Mouse (Mus musculus) v-Abl transformed pro-B cells (cell line): ENCODE data around the gene Gm16181.

Source experiments
- in situ Hi-C, 2 experiments: fragments of 400-800 bp; cut with MboI; formaldehyde crosslinking; loops; one replicate each; pipeline ENCODE4 v1.15.1; 2025; ENCODE audit not compliant: unreplicated experiment in 2 of 2

Gene Gm16181

DNA sequence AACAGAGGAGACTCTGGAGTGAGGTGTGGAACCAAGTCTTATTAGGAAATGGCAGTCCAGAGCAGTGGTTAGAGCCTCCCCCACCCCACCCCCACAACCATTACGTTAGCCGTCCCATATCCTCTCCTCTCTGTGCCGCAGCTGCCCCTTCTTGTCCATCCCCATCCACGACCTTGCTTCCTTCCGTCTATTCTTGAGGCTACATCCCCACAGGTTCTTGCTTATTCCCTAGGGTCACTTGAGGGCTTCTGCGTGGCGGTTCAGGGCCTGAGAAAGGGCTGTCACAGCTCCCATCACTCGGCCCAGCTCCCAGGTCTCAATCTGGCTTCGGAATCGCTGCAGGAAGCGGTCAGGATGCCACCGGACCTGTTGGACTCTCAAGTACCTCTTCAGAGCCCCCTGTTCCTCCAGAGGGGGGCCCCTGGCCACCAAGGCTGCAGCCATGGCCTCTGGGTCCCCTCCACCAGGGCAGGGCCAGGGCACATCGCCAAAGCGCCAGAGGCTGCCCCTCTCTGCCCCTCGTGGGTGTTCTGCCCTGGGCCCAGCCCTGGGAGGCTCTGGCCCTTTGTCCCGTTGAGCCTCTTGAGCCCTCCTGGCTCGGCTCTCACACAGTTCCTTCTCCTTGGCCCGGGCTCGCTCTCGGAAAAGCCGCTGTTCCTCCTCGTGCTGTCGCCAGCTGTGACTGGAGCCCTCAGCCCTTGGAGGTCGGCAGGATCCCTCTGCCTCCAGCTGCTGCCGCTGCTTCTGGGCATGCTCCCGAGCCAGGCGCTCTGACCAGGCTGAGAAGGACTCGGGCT, at the start of gene Gm16181:
Gene Gm16181 (plus strand): TSS at position 679 of the 797 bp plus-strand sequence.
- in situ Hi-C loops: no loop called here

DNA sequence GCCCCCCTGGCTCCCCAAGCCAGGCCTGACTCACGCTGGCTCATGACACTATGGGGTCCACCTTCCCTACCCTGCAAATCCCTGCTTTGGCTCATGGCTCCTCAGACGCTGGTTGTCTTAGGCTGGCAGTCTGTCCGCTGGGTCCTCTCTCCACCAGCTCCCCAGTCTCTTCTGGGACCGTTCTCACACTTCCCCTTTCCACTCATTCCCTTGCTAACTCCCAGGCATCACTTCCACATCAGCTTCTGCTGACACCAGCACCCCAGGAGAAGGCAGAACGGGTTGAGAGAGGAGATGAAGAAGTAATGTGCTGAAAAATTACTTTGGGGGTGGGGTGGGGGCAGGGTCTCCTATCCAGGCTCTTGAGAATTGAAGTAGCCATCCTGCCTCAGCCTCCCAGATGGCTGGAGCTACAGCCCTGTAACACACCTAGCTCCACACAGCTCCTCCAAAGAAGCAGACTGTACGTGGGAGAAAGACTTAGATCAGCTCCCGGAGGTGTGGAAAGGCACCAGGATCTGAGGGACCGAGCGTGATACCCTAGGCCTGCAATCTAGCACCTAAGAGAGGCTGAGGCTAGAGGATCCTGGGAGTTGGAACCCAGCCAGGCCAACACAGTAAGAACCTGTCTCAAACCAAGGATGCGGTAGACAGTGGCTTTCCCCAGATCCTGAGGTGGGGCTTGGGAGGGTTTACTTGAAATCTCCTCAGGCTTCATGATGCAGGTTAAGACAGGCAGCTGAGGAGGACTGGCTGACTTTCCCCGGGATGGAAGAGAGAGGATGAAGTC, 48.0 kb upstream of the Gm16181 start:
- in situ Hi-C loops: no loop called here

DNA sequence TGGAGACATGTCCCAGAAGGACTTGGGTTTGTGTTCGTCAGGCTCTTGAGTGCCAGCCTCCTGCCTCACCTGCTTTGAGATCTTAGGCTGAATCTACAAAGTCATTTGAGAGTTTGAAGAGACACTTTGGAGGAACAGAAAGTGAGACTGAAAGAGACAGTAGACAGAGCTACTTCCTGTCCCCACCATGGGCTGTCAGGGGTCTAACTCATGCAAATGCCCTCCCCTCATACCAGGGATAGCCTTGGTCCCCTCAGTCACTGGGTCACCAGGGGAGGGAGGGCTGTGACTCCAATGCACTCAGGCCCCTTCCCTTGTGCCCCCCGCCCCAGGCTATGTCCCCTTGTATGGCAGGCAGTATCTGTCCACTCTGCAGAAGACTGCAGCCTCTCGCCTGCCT, 47.3 kb upstream of the Gm16181 start:
- in situ Hi-C loops: no loop called here

DNA sequence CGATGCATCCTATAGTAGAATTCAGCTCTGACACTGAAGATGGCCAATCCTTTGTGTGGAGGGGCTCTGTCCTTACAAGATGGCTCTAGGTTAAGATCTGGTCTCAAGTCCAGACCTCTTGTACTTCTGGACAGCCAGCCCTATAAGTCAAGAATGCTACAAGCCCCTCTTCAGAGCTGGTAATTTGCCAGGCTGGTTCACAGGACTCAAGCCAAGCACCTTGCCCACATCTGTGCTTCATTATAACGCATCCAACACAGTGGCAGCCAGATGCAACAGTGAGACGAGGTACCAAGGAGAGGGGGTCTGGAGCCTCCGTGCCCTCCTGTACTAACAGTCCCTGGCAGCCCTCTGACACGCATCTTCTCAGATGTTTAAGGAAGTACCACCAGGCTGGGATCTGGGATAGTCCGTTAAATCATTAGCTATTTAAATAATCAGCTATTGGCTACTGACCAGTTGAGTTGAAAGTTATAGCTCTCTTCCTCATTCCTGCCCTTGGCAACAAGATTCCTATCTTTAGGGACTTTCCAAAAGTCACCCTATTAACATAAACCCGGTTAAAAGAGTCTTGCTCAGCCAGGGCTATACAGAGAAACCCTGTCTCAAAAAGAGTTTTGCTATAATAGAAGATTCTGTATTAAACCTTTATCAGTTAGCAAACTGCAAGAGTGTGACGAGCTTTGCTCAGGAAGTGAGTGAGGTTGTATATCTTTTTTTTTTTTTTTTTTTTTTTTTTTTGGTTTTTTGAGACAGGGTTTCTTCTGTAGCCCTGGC, 46.2 kb upstream of the Gm16181 start:
- in situ Hi-C loops: no loop called here

DNA sequence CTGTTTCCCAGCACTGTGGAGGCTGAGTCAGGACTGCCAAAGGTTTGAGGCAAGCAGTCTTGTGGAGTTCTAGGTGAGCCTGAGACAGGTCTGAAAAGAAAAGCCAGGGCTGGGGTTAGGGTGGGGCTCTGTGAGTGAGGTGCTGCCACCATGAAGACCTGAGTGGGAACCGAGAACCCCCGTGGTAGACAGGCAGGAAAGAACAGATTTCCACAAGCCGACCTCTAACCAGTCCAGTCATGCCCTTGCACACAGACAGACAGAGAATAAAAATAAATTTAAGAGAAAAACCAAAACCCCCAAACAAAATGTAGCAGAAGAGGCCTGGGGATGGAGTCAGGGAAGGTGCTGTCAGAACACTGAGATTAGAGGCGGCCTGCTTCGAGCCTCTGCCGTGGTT, 45.3 kb upstream of the Gm16181 start:
- in situ Hi-C loops: loop anchor here (5.0 kb wide), 1 partner anchor 57 kb away; the partner anchor contains the start of gene Atp6v1g2 (in 2 of the 2)

DNA sequence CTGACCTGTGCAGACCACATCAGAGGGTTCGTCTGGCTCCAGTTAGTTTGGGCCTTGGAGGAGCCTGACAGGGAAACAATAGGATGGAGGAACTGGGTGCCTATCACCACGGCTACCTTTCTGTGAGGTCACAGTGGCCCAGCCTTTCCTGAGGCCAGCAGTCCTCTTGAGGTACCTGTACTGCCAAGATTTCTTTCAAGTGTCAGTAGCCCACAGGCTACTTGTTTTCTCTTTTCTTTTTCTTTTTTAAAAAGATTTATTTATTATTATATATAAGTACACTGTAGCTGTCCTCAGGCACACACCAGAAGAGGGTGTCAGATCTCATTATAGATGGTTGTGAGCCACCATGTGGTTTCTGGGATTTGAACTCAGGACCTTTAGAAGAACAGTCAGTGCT, 44.7 kb upstream of the Gm16181 start, which contains the start of gene Aif1:
Gene Aif1 (minus strand): TSS at position 101 of the 400 bp plus-strand sequence.
- in situ Hi-C loops: loop anchor here (5.0 kb wide), 1 partner anchor 56 kb away; the partner anchor contains the start of gene Atp6v1g2 (in 2 of the 2)

DNA sequence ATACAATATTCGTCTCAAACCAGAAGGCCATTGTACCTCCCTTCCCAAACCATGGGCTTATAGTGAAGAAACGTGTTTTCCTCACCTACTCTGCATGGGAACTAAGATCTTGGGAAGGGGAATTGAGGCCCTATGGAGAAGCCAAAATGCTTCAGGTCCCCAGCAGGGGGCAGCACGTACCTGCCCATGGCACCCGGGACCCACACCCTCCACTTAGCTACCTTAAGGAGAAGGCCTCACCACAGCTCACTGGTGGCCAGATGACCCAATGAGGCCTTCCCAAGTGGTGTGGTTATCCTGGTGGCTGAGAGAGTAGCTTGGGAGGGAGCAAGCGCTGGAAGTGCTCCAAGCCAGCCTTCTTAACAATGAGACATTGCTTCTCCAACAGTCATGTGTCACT, 42.1 kb upstream of the Gm16181 start:
- in situ Hi-C loops: loop anchor here (5.0 kb wide), 1 partner anchor 54 kb away; the partner anchor contains the start of gene Atp6v1g2 (in 2 of the 2)

DNA sequence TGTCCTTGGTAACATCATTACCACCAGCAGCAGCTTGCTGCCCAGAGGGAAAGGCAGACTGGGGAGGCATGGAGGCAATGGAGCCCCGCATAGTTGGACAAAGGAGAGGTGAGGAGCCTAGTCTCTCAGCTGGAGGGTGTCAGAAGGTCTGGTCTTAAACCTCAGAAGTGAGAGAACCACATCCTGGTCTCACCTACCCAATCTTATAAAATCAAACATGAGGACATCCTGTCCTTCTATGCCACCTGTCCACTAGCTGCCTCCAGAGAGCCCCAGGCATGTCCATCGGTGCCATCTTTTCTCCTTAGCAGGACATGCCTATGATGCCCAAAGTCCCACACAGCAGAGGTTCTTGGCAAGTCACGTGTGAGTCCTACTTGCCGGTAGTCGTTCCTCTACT, 40.5 kb upstream of the Gm16181 start:
- in situ Hi-C loops: no loop called here

DNA sequence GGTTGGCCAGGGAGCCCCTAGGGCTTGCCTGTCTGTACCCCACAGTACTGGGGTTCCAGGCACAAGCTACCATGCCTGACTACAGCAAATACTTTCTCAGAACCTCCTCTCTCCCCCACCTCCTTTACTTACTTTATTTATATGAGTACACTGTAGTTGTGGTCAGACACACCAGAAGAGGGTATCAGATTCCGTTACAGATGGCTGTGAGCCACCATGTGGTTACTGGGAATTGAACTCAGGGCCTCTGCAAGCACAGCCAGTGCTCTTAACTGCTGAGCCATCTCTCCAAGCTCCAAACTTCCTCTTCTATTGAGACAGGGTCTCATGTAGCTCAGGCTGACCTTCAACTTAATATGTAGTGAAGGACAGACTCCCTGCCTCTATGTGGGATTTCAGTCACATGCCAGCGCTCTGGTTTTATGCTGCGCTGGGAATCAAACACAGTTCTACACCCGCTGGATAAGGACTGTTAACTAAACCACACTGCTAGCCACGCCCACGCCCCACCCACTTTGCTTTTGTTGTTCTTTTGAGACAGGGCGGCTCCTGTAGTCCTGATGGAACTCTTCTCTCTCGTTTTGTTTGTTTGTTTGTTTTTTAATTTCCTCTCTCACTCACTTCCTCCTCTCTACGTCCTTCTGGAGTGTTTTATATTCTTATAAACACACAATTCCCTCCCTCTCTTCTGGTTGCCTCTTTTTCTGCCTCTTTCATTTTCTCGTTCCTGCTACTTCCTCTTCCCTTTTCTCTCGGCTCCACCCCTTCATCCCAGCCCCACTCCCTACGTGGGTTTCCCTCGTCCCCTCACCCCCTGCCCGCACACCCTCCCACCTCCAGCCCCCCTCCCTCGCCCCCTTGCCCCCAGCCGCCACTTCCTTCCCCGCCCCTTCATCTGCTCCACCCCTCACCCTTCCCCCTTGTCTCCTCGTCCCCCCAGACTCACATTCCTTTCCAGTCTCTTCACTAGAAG, 34.7 kb upstream of the Gm16181 start:
- in situ Hi-C loops: no loop called here

DNA sequence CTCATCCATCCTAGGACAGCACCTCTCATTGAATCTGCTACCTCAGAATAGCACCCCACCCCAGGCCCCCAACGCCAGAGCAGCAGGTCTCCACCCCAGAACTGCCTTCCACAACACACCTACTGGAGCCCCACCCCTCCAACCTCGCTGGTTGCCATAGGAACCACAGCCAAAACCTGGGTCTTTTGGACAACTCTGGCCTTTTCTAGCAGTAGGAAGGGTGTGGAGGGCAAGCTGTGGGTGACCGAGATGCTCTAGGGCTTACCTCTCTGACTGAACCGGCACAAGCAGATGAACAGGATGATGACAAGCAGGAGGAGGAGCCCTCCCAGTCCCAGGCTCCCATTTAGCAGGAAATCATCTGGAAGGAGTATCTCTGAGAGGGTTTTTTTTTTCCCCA, 34.0 kb upstream of the Gm16181 start:
- in situ Hi-C loops: no loop called here

DNA sequence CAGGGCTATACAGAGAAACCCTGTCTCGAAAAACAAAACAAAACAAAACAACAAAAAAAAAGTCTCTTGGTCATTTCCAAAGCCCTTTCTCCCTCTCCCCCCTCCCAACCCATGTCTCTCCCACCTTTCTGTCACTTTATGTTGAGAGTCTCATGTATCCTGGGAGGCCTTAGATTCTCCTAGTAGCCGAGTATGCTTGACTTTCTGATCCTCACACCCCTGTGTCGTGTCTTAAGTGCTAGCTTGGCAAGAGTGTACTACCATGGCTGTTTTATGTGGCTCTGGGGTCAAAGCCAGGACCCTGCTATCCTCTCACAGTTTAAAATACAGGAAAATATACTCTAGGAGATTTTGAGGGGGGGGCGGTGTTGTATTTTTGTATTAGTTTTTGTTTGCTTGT, 33.3 kb upstream of the Gm16181 start:
- in situ Hi-C loops: no loop called here

DNA sequence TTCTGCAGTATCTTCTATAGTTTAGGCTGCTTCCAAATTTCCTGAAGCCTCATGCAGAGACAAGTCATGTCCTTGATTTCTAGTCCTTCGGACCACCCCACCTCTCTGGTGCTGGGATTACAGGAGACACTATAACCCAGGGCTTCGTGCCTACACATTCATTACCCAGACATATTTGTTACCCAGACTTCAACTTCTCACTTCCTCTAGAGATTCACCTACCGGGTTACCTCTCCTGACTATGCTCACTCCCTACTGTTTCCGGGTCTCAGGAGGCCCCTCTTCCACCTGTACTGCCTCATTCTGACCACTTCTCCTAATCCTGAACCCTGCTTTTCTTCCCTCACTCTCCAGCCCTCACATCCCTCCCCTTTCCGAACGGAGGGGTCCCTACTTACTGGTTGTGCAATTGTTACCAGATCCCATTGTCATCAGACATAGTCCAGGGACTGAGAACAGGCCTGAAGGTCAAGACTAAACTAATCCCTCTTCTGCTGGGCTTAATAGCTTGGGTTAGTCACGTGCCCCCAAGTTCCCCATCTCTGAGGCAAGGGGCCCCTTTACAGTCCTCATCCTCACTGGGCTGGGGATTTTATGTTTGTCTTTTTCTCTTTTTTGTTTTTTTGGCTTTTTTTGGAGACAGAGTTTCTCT, 32.5 kb upstream of the Gm16181 start, which contains the start of gene Lst1:
Gene Lst1 (minus strand): TSS at position 481 of the 652 bp plus-strand sequence.
- in situ Hi-C loops: no loop called here

DNA sequence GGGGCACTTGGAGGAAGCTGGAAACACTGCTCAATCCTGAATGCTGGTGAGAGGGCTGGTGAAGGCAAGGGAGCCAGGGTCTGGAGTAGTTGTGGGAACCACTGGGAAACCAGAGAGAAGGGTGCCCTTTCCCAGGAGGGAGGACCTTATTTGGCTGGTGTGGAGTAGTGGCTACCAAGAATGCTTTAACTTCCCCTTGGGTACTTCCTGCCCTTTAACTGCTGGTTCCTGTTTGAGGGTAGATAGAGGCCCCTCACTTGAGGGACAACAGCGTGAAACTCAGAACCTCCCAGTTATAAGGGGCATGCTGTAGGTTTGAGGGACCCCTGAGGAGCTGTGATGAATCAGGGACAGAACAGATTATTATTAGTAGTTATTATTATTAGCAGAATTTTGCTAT, 31.4 kb upstream of the Gm16181 start:
- in situ Hi-C loops: no loop called here

DNA sequence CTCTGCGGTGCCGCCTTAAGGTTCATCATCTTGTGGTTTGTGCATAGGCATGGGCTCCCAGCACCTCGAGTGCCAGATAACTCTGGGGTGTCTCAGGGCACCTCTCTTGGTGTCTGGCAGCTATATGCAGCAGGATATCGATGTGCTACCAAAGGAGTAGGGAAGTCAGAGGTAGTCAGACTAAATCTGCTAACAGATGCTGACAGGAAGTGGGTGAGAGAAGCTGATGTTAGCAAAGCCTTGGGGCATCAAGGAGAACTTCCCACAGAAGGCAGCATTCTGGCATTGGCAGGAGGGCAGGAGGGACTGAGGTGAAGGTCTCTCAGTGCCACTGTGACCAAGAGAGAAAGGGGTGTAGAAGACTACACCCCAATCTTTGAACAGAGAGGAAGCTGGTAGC, 30.5 kb upstream of the Gm16181 start:
- in situ Hi-C loops: no loop called here

DNA sequence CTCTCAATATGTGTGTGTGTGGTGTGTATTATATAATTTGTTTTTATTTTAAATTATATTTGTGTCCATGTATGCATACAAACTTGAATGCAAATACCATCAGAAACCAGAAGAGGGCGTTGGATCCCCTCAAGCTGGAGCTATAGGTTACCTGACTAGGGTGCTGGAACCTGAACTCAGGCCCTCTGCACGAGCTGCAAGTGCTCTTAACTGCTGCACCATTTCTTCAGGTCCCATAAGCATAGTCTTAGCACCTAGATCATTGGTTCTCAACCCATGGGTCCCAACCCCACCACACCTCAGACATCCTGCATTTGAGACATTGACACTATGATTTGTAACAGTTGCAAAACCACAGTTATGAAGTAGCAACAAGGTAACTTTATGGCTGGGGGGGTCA, 28.9 kb upstream of the Gm16181 start:
- in situ Hi-C loops: no loop called here

DNA sequence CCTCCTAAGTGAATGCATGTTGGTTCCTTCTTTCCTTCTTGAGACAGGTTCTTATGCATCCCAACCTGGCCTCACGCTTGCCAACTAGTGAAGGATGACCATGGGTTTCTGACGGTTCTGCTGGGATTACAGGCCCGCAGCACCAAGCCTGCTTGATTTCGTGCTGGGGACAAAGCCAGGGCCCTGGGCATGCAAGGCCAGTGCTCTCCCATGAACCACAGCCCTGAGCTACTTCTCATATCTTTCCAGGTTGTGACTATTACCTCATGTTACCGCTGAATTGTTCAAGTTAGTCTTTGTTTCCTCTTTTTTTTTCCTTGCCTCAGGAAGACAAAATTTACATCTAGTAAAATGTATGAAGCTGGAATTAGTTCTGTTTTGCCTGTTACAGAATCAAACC, 27.7 kb upstream of the Gm16181 start:
- in situ Hi-C loops: no loop called here

DNA sequence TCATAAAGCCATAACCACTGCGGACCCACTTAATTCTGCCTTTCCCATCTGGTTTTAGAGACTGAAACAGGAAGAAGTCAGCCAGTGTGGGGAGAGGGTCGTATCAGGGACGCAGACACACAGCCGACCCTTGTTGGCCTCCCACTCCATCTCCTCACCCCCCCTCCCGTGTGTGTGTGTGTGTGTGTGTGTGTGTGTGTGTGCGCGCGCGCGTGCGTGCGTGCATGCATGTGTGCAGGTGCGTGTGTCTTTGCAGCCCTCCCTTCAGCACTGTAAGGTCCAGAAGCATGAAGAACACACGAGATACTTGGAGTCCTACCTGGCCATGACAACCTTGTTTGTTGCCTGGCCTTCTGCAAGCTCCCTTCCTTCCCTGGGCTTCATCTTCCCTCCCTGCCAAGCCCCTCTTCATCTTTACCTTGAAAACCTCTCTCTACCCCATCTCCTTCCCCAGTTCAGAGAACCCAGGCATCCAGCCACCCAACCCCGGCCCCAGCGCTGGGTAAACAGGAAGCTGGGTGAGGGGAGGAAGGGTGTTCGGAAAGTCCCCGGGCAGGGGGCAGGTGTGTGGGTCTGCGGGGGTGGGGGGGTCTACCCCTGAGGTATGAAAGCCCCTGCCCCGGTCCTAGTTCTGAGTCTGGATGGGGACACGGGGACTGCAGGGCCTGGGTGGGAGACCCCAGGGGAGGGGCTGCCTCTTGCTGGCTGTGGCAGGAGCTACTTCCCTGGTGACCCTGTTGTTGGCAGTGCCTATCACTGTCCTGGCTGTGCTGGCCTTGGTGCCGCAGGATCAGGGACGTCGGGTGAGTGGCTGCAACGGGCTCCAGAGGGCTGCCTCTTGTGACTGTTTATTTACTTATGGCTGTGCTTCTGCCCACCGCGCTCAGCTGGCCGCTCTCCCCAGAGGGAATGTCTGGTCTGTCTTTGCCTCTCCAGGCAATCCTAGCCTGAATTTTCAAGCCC, 26.5 kb upstream of the Gm16181 start, which contains the start of gene Ltb:
Gene Ltb (plus strand): TSS at position 559 of the 963 bp plus-strand sequence.
- in situ Hi-C loops: no loop called here
